Mouse (Mus musculus) heart, adult 2 months (tissue): Measurements from ENCODE around the gene Spata31d1d. TPM values are rescaled to one million over a fixed set of nuclear protein-coding genes. Genes with fewer than 3 reads are reported as not detected.
"Not testable (repeated sequence)": the region's sequence is repeated elsewhere in the genome, so short reads cannot be mapped to it uniquely, and the experiment has no call there.

Source experiments
- DNase-seq, 2 experiments: peaks; one replicate each; pipeline ENCODE4 v3.0.0; 2021
- H3K27ac ChIP-seq: fragments of 200-600 bp; 2 replicates; pipeline ENCODE4 v1.8.1; 2022
- H3K27me3 ChIP-seq: fragments of 200-500 bp; 2 replicates; pipeline ENCODE4 v1.6.1; 2012; ENCODE audit warnings: mild to moderate bottlenecking, low read length, inconsistent platforms, mixed read lengths; ENCODE audit not compliant: control insufficient read depth, insufficient read depth
- H3K36me3 ChIP-seq: fragments of 200-500 bp; 2 replicates; pipeline ENCODE4 v1.6.1; 2012; ENCODE audit warnings: low read length, inconsistent platforms; ENCODE audit not compliant: control insufficient read depth, insufficient read depth
- H3K4me1 ChIP-seq: fragments of 200-500 bp; 2 replicates; pipeline ENCODE4 v1.6.1; 2011; ENCODE audit warnings: low read length; ENCODE audit not compliant: control insufficient read depth, insufficient read depth
- H3K4me3 ChIP-seq: fragments of 200-600 bp; 2 replicates; pipeline ENCODE4 v1.8.1; 2022
- H3K79me2 ChIP-seq: fragments of 200-500 bp; replicated peaks from 2 replicates; pipeline ENCODE4 v1.6.1; 2012; ENCODE audit warnings: mild to moderate bottlenecking, inconsistent platforms, low read length, moderate library complexity, mixed read lengths; ENCODE audit not compliant: control insufficient read depth, insufficient read depth
- H3K9ac ChIP-seq: fragments of 200-500 bp; 2 replicates; pipeline ENCODE4 v1.6.1; 2012; ENCODE audit warnings: low read depth, mild to moderate bottlenecking, control low read depth, inconsistent platforms, low read length, mixed read lengths
- CTCF ChIP-seq: fragments of 200-600 bp; IDR thresholded peaks from 2 replicates; pipeline ENCODE4 v1.8.1; 2022; ENCODE audit warnings: antibody characterized with exemption, mild to moderate bottlenecking, moderate library complexity
- EP300 ChIP-seq: fragments of 200-500 bp; IDR thresholded peaks from 2 replicates; pipeline ENCODE4 v1.6.1; 2011; ENCODE audit warnings: low read depth, low read length, control low read depth; ENCODE audit not compliant: insufficient read depth
- POLR2A ChIP-seq: fragments of 200-500 bp; IDR thresholded peaks from 2 replicates; pipeline ENCODE4 v1.6.1; 2011; ENCODE audit warnings: mild to moderate bottlenecking, low read depth, low read length, control low read depth; ENCODE audit not compliant: insufficient read depth
- whole genome bisulfite sequencing: fragments of 180-500 bp; shearing (Covaris S2); methylation state at CpG from one replicate; pipeline ENCODE4 v1.1.7; 2018; 5-methylcytosine and 5-hydroxymethylcytosine counted together
- intact Hi-C: fragments of 180-260 bp; cut with DNase I; formaldehyde crosslinking; loops from one replicate; pipeline ENCODE4 v1.15.1; 2025
- polyA plus RNA-seq: library from polyadenylated mRNA; depleted of rRNA; stranded (reverse); fragments of >200 nt; gene quantifications from 2 replicates; pipeline ENCODE4 v1.2.3, GENCODE M21; 2012
- total RNA-seq, 2 experiments: library from RNA; stranded (reverse); gene quantifications; 2 replicates each; pipeline ENCODE4 v1.2.3; 2021

Spata31d1d gene
- total and polyA plus RNA-seq, 3 experiments: 0.04 TPM; not detected in 2

- Histone ChIP-seq H3K4me1 (no peaks in the 10 kb centered on the region), H3K4me3 (no peak overlapping the region), H3K27ac (no peak overlapping the region), H3K27me3 (no peaks in the 10 kb centered on the region), H3K36me3 (no peaks in the 10 kb centered on the region), H3K9ac (peak overlapping the region; percentile 11; the same call in 1 of the 2 replicates), H3K79me2 (no peaks in the 10 kb centered on the region)
- intact Hi-C loops: loop anchor here (5.0 kb wide), 4 partner anchors 79 to 1089 kb away; no protein-coding TSS in a partner anchor
- TF ChIP-seq POLR2A (no peak), CTCF (no peak), EP300 (no peak)
- 28% methylated on average over 29 of the region's 29 CpGs for WGBS
- no peak for DNase-seq
Measured at GRCm38 (mm10) chr13:59726139-59726867, 5.2 kb downstream of the Spata31d1d start.

GRCm38 (mm10) chr13:59722089-59722488 is 9.5 kb downstream of the Spata31d1d start:
- intact Hi-C loops, H3K4me1 ChIP-seq, H3K27me3 ChIP-seq, DNase-seq, H3K9ac ChIP-seq, H3K36me3 ChIP-seq, H3K27ac ChIP-seq, H3K79me2 ChIP-seq, H3K4me3 ChIP-seq: not testable (repeated sequence)
- 94% methylated on average over 1 of the region's 1 CpGs for WGBS

- 87% methylated on average over 1 of the region's 1 CpGs for WGBS
- Histone ChIP-seq H3K36me3 (no peaks in the 10 kb centered on the region), H3K4me3 (no peak overlapping the region), H3K9ac (no peak overlapping the region), H3K4me1 (no peaks in the 10 kb centered on the region), H3K79me2 (no peaks in the 10 kb centered on the region), H3K27me3 (no peaks in the 10 kb centered on the region), H3K27ac (peak overlapping the region; percentile 15)
- DNase-seq: no peak
- intact Hi-C loops: no loop called here
- TF ChIP-seq EP300: no peak
- no peak for TF ChIP-seq CTCF
Measured at GRCm38 (mm10) chr13:59719475-59719874, 12.1 kb downstream of the Spata31d1d start.

- WGBS: 15% methylated on average over 6 of the region's 6 CpGs
- H3K4me1 ChIP-seq, H3K4me3 ChIP-seq, H3K36me3 ChIP-seq, H3K9ac ChIP-seq, intact Hi-C loops, H3K79me2 ChIP-seq, H3K27me3 ChIP-seq: not testable (repeated sequence)
- peak overlapping the region; percentile 15 for H3K27ac ChIP-seq
- peak in 1 of 2 experiments; percentile 48 for DNase-seq
Measured at GRCm38 (mm10) chr13:59718857-59719440, 12.6 kb downstream of the Spata31d1d start.

- H3K36me3 ChIP-seq: no peaks in the 10 kb centered on the region
- intact Hi-C loops: no loop called here
- no peaks in the 10 kb centered on the region for H3K4me1 ChIP-seq
- no peak overlapping the region for H3K9ac ChIP-seq
- no peaks in the 10 kb centered on the region for H3K27me3 ChIP-seq
- TF ChIP-seq CTCF: no peak
- TF ChIP-seq POLR2A: no peak
- no peak for TF ChIP-seq EP300
- WGBS: 51% methylated on average over 3 of the region's 3 CpGs
- no peak for DNase-seq
- H3K79me2 ChIP-seq: no peaks in the 10 kb centered on the region
- H3K4me3 ChIP-seq: no peak overlapping the region
- no peak overlapping the region for H3K27ac ChIP-seq
Measured at GRCm38 (mm10) chr13:59713710-59714109, 17.8 kb downstream of the Spata31d1d start.

GRCm38 (mm10) chr13:59711984-59712383 is 19.6 kb downstream of the Spata31d1d start, which contains the start of gene Spata31d1b:
Gene Spata31d1b, plus strand, starts transcription at chr13:59712284.
- WGBS: 65% methylated on average over 3 of the region's 3 CpGs
- H3K9ac ChIP-seq, DNase-seq, H3K4me1 ChIP-seq, H3K4me3 ChIP-seq, H3K36me3 ChIP-seq, intact Hi-C loops, H3K79me2 ChIP-seq, H3K27me3 ChIP-seq, H3K27ac ChIP-seq: not testable (repeated sequence)
